Mouse (Mus musculus) lung, postnatal 14 days (tissue): ENCODE data around the gene Gpc3.

Experiments
- DNase-seq: peaks from one replicate; pipeline ENCODE4 v3.0.0; 2021

Gene Gpc3

GRCm38 (mm10) chrX:52613328-52614030, at the start of gene Gpc3:
Gene Gpc3, minus strand, starts transcription at chrX:52613950.
- peak; percentile 74 for DNase-seq

- DNase-seq: peak; percentile 55
These were observed 38.2 kb upstream of the Gpc3 start for GRCm38 (mm10) chrX:52651975-52652374.

GRCm38 (mm10) chrX:52651472-52651948, 37.8 kb upstream of the Gpc3 start:
- DNase-seq: no peak

DNA sequence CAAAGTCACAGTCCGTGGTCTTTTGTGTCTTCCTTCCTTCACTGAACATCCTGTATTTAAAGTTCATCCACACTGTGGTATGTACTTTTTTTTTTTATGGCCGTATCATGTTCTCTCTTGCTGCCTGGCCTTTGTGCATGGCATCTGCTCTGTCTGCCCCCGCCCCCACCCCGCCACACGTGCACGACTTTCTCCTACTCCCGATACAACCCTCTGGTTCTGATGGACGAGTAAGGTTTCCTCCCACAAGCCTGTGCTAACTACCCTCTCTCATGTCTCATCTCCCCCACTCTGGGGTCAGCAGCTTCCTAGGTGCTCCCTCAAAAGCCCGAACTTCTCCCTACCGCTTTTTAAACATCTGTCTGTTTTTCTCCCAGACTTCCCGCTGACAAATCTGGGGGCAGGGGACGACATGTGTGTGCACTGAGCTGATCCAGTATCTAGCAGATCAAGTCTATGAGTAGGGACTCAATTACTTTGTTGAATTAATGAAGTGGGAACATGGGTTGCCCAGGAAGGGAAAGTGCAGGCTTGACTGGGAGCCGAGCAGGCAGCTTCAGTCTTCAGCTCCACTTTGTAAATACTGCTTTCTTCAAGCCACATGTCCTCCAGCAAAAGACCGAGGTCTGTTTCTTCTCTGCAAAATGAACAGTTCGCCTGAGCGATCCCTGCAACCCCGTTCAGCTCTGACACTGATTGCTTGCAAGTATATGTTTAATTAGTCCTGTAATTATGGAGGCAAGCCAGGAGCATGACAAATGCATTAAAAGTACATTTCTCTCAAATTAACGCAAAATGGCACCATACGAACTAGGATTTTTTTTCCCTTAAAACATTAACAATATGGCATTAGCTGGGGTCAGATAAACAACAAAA, 35.4 kb upstream of the Gpc3 start:
- DNase-seq: no peak

- no peak for DNase-seq
These were observed 30.6 kb upstream of the Gpc3 start for GRCm38 (mm10) chrX:52644393-52644792.

DNA sequence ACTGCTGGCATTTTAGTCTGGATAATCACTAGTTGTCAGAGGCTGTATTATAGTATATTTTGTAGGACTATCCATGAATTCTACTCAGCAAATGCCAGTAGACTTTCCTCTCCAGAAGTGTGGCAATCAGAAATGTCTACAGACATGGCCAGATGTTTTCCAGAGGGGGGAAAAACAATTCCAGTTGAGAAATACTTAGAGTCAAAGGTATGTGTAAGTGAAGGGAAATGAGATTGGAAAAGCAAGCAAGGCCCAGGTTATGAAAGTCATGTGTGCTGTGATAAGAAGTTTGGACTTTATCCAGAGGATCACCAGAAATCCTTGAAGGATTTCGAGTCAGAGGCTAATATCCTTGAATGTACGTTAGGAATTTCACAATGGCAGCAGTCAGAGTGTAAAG, 29.6 kb upstream of the Gpc3 start:
- no peak for DNase-seq

- DNase-seq: no peak
These were observed 28.4 kb upstream of the Gpc3 start for GRCm38 (mm10) chrX:52642126-52642525.

- DNase-seq: no peak
These were observed 23.7 kb upstream of the Gpc3 start for GRCm38 (mm10) chrX:52637419-52637818.

DNA sequence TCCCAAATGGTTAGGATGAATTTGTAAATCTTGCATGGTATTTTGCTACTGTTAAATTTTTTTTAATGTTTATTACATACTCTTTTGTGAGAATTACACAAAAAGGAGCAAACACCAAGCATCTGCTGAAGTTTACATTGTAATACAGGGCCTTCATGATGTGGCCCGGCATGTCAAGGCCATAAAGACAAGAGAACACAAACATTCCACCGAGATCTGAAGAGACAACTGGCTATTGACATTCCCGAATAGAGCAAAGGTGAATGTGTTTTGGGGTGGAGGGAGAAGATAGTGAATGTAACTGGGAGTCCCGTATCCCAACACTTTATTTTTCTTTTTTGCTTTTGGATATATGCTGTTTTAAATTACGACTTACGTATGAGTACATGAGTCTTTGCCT, 20.2 kb upstream of the Gpc3 start:
- no peak for DNase-seq

DNA sequence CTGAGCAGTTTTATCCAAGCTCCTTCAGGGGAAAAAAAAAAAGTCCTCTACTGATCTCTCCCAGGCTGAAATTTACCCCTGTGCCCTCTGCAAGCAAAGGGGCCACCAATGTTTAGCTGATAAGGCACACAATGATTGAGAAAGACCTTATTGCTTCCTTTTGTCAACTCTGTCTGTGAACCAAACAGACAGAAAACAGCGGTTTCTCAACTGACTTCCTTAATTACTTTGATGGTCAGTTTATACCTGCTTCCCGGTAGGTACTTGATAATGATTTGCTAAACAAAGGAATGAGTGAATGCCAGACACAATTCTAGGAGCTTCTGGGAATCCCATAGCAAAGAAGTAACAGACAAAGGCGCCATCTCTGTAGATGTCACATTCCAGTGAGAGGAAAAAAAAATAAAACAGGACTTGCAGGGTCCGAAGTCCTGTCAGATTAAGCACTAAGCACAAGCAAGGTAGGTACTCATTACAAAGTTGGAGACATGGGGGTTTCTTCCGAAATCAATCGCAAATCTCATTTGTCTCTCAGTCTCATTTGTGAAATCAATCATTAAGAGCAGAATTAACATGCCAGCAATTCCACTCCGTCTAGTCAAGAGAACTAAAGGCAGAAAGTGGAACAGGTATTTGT, 19.1 kb upstream of the Gpc3 start:
- no peak for DNase-seq

GRCm38 (mm10) chrX:52626963-52627716, 13.4 kb upstream of the Gpc3 start:
- no peak for DNase-seq

DNA sequence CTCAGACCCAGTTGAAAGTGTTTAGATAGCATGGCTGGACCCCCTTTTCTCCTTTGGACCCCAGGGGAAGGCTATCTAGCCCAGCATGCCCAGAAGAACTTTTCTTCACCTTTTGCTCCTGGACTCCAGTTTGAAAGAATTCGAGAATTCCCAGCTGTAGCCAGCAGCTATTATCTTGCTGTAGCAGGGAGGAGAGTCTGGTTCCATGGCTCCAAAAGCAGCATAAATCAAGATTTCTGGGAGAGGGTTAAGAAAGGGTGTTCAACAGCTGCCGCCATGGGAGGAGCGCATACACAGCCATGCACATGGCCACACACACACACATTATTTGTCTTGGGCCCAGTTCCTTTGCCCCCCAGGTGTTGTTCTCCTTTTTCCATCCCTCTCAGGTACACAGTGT, 4.1 kb upstream of the Gpc3 start:
- no peak for DNase-seq

- no peak for DNase-seq
These were observed 2.4 kb upstream of the Gpc3 start for GRCm38 (mm10) chrX:52616152-52616551.

- DNase-seq: no peak
These were observed 256 bp upstream of the Gpc3 start for GRCm38 (mm10) chrX:52614031-52614381.

DNA sequence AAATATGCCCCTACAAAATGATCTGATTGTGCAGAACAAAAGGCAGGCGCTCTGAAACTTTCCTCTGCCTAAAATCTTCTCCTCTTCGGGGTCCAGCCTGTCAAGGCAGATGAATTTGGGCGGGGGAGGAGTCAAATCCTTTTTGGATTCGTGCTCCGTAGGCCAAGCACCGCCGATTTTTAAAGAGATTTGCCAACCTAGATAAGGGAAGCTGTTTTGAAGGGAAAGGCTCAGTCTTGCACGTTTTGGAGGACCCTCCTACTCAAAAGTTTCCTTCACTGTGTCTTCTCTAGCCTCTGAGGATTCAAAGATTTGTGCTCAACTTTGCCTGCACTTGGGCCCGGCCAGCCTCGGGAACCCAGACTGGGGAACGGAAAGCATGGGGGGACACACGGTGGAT, 944 bp downstream of the Gpc3 start:
- no peak for DNase-seq

- DNase-seq: no peak
These were observed 1.6 kb downstream of the Gpc3 start for GRCm38 (mm10) chrX:52611987-52612670.

- DNase-seq: no peak
These were observed 2.2 kb downstream of the Gpc3 start for GRCm38 (mm10) chrX:52611541-52611940.

DNA sequence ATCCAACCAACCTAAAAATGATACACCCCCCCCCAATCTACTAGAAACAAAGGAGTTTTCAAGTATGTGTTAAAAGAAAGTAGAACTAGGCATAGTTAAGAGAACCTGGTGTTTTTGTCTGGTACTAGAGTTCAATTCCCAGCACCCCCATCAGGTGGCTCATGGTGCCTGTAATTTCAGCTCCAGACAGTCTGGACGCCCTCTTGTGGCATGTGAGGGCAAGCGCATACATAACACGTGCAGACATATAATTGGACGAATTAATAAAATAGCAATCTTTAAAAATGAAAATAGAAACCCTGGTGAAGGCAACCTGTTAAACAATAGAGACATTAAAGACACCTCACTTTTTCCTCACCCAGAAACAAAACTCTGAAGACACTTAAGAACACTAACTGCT, 10.6 kb downstream of the Gpc3 start:
- no peak for DNase-seq

GRCm38 (mm10) chrX:52599246-52599645, 14.5 kb downstream of the Gpc3 start:
- DNase-seq: no peak

- no peak for DNase-seq
These were observed 26.1 kb downstream of the Gpc3 start for GRCm38 (mm10) chrX:52587671-52588070.

- DNase-seq: no peak
These were observed 53.8 kb downstream of the Gpc3 start for GRCm38 (mm10) chrX:52559995-52560394.

- DNase-seq: no peak
These were observed 55.2 kb downstream of the Gpc3 start for GRCm38 (mm10) chrX:52558526-52558925.
